Mouse (Mus musculus) adrenal gland, postnatal 14 days (tissue): ENCODE measurements at regions not wholly inside any gene's neighbourhood (a gene's known extent, or its start where the extent isn't known, plus 50 kb on each side); places are given as distances from the start of the nearest gene placed in this dataset.

ENCODE experiments used
- DNase-seq: peaks from one replicate; pipeline ENCODE4 v3.0.0; 2021; ENCODE audit warnings: mixed read lengths

GRCm38 (mm10) chr12:65594075-65594474, 368.8 kb downstream of the Wdr20rt start:
- no peak for DNase-seq

- no peak for DNase-seq
Observed at GRCm38 (mm10) chr12:65644232-65644631, 418.9 kb downstream of the Wdr20rt start.

GRCm38 (mm10) chr12:65656772-65657171, 431.5 kb downstream of the Wdr20rt start:
- no peak for DNase-seq

GRCm38 (mm10) chr12:65671673-65672072, 446.4 kb downstream of the Wdr20rt start:
- DNase-seq, result no peak

- no peak for DNase-seq
Observed at GRCm38 (mm10) chr12:65673193-65673592, 447.9 kb downstream of the Wdr20rt start.

GRCm38 (mm10) chr12:65674916-65675660, 449.8 kb downstream of the Wdr20rt start:
- DNase-seq, result no peak

- DNase-seq, result no peak
Observed at GRCm38 (mm10) chr12:65680335-65680734, 455.0 kb downstream of the Wdr20rt start.

- DNase-seq, result no peak
Observed at GRCm38 (mm10) chr12:65681826-65682225, 456.5 kb downstream of the Wdr20rt start.

GRCm38 (mm10) chr12:65704985-65705384, 479.7 kb downstream of the Wdr20rt start:
- no peak for DNase-seq

- no peak for DNase-seq
Observed at GRCm38 (mm10) chr12:65712304-65712703, 487.0 kb downstream of the Wdr20rt start.
